Mouse (Mus musculus) liver, postnatal 0 days (tissue): ENCODE measurements around the gene Adamts16. TPM values are rescaled to one million over a fixed set of nuclear protein-coding genes. Genes with fewer than 3 reads are reported as not detected.

Experiments
- ATAC-seq: fragments of 200-750 bp; cut with Nextera tagmentation; 2 replicates; pipeline ENCODE4 v1.8.0; 2017; ENCODE audit warnings: mild to moderate bottlenecking, moderate library complexity
- DNase-seq: peaks from one replicate; pipeline ENCODE4 v3.0.0-alpha.2; 2016
- H3K27ac ChIP-seq: fragments of 300-500 bp; sonication (generic); 2 replicates; pipeline ENCODE4 v1.5.1; 2014; ENCODE audit warnings: antibody characterized with exemption, moderate library complexity, mild to moderate bottlenecking, low read depth
- H3K27me3 ChIP-seq: fragments of 300-500 bp; sonication (generic); 2 replicates; pipeline ENCODE4 v1.6.1; 2014; ENCODE audit warnings: low read length, control low read depth, mixed read lengths; ENCODE audit not compliant: insufficient read depth
- H3K36me3 ChIP-seq: fragments of 300-500 bp; sonication (generic); replicated peaks from 2 replicates; pipeline ENCODE4 v1.6.1; 2014; ENCODE audit warnings: mild to moderate bottlenecking, control low read depth, low read length, moderate library complexity, mixed read lengths; ENCODE audit not compliant: insufficient read depth
- H3K4me1 ChIP-seq: fragments of 300-500 bp; sonication (generic); 2 replicates; pipeline ENCODE4 v1.6.1; 2014; ENCODE audit warnings: antibody characterized with exemption, mild to moderate bottlenecking, control low read depth; ENCODE audit not compliant: insufficient read depth
- H3K4me2 ChIP-seq: fragments of 300-500 bp; sonication (generic); 2 replicates; pipeline ENCODE4 v1.6.1; 2014; ENCODE audit warnings: low read depth, mild to moderate bottlenecking, low read length, moderate library complexity, mixed read lengths
- H3K4me3 ChIP-seq: fragments of 300-500 bp; sonication (generic); 2 replicates; pipeline ENCODE4 v1.5.1; 2014; ENCODE audit warnings: low read depth, low read length
- H3K9ac ChIP-seq: fragments of 300-500 bp; sonication (generic); replicated peaks from 2 replicates; pipeline ENCODE4 v1.6.1; 2014; ENCODE audit warnings: mild to moderate bottlenecking, moderate library complexity
- H3K9me3 ChIP-seq: fragments of 300-500 bp; sonication (generic); 2 replicates; pipeline ENCODE4 v1.6.1; 2016; ENCODE audit warnings: mild to moderate bottlenecking, control low read depth, low read length, mixed read lengths
- CTCF ChIP-seq: sonication (generic); IDR thresholded peaks from 2 replicates; pipeline ENCODE4 v1.5.1; 2016; ENCODE audit warnings: antibody characterized with exemption, low read depth
- EP300 ChIP-seq: IDR thresholded peaks from 2 replicates; pipeline ENCODE4 v1.6.1; 2016; ENCODE audit warnings: antibody characterized with exemption, low read depth, mild to moderate bottlenecking
- WGBS: fragments of 180-500 bp; shearing (Covaris S2); extraction: QIAGEN DNeasy Blood & Tissue Kit; methylation state at CpG from one replicate; pipeline ENCODE4 v1.1.7; 2014; ENCODE audit not compliant: insufficient replicate concordance; 5-methylcytosine and 5-hydroxymethylcytosine counted together
- polyA plus RNA-seq: library from polyadenylated mRNA; unstranded; fragments of >200 nt; fragmentation: Nextera tagmentation; extraction: Ambion mirVana; gene quantifications from 2 replicates; pipeline ENCODE4 v1.2.1, GENCODE M21; 2015

The Adamts16 gene
- polyA plus RNA-seq, 1 experiment from 2014 or later = 0.23 TPM

DNA sequence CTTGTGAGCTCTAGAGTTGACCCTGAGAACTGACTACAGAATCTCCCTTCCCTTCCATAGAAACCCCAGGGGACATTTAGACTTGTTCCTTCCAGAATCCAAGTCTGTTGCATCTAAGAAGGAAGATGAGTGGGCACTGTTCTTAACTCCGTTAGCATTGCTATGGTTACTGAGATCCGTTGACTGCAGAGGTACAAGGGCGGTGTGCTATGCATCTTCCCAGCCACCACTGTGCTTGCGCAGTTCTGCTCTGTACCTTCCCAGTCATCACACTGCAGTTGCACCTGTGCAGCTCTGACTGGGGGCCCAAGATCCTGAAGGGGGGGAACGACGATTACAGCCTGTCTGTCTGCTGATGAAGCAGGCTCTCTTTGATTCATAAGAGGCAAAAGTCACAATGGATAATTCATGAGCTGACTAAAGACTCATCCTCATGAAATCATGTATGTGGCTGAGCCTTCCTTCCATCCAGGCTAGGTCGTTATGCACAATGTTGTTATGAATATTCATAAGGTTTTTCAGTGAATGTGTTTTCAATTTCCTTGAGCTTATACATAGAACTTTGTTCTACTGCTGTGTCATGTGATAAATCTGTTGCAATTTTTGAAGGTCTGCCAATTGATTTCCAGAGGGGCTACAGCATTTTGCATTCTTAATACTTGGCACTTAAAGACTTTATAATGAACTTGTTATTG is 127.4 kb downstream of the Adamts16 start:
- no peak for ATAC-seq
- no peaks in the 10 kb centered on the region for H3K36me3 ChIP-seq
- no peak overlapping the region for H3K4me2 ChIP-seq
- TF ChIP-seq EP300 = no peak
- no peak for TF ChIP-seq CTCF
- DNase-seq = no peak
- no peaks in the 10 kb centered on the region for H3K4me1 ChIP-seq
- no peak overlapping the region for H3K9ac ChIP-seq
- no peaks in the 10 kb centered on the region for H3K27me3 ChIP-seq
- 81% methylated on average over 7 of the region's 7 CpGs for WGBS
- H3K9me3 ChIP-seq = no peaks in the 10 kb centered on the region
- no peak overlapping the region for H3K27ac ChIP-seq
- no peak overlapping the region for H3K4me3 ChIP-seq

DNA sequence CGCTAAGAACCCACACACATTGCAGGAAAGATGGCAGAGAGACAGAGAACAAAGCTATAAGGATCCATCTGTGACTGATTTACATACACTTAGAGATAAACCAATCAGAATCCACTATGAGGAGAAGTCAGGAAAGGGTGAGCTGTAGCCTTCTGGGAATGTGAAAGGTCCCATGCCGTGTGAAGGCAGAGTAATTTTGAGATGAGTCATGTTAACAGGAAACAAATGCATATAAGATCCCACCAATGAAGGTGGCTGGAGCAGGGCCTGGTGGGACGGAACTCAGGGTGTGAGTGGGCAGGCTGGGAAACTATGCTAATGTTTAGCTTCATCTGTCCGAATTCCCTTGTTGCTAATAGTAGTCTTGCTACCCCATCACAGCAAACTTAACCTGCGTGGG is 128.3 kb downstream of the Adamts16 start:
- TF ChIP-seq EP300 (no peak), CTCF (no peak)
- Histone ChIP-seq H3K9ac (no peak overlapping the region), H3K4me1 (no peaks in the 10 kb centered on the region), H3K9me3 (no peaks in the 10 kb centered on the region), H3K27ac (no peak overlapping the region), H3K27me3 (no peaks in the 10 kb centered on the region), H3K4me3 (no peak overlapping the region), H3K4me2 (no peak overlapping the region), H3K36me3 (no peaks in the 10 kb centered on the region)
- DNase-seq = no peak
- WGBS = 72% methylated on average over 5 of the region's 5 CpGs
- ATAC-seq = no peak

DNA sequence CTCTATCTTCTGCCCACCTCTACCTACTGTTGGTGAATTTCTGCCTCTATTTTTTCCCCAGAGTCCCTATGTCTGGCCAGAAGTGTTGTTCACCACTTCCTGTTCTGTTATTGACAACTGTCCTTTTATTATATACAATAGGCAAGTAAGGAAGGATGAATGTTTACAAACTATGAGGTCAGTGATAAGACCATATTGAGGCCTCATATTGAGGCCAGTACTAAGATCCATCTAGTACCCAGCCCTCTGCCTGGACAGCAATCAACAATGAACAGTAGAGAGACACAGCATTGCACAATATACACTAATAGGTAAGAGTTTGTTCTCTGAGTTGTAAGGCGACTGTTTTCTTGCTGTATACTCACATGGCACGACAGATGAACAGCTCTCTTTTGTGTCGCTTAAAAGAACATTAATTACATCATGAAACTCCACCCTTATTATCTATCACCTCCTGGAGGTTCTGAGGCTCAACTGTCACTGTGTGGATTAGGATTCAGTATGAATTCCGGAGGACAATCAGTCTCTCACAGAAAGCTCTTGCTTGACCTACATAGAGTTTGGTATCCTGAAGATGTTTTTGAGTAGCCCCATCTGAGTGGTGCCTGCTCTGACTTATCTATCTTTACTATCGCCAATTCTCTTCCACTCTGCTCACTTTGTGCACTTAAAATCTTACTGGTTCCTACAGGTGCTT is 134.3 kb downstream of the Adamts16 start:
- H3K9me3 ChIP-seq = no peaks in the 10 kb centered on the region
- no peak overlapping the region for H3K4me2 ChIP-seq
- WGBS = 77% methylated on average over 5 of the region's 5 CpGs
- H3K4me3 ChIP-seq = no peak overlapping the region
- DNase-seq (no peak), ATAC-seq (0 out of 2 replicates have a peak, but pooled peaks have one; percentile 35)
- TF ChIP-seq EP300 (no peak), CTCF (no peak)
- no peaks in the 10 kb centered on the region for H3K36me3 ChIP-seq
- H3K9ac ChIP-seq = no peak overlapping the region
- H3K4me1 ChIP-seq = no peaks in the 10 kb centered on the region
- no peak overlapping the region for H3K27ac ChIP-seq
- H3K27me3 ChIP-seq = no peaks in the 10 kb centered on the region

DNA sequence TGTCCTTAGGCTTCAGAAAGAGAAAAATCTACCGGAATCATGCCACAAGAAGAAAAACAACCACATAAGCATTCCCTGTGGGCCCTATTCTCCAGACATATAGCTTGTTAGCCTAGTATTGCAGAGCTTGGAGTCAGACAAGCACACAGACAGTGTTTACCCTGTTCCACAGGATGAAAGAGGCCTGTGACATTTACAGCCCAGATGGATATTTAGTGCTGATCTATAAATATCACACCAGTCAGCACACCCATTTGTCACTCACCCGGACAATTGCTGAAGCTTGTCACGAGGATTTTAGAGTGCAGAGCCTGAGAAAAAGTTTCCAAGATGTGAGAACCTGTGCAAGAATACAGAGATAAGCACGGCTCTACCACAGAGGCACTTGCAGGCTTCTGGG is 138.7 kb downstream of the Adamts16 start:
- Histone ChIP-seq H3K27ac (no peak overlapping the region), H3K27me3 (no peaks in the 10 kb centered on the region), H3K4me3 (no peak overlapping the region), H3K36me3 (no peaks in the 10 kb centered on the region), H3K4me1 (no peaks in the 10 kb centered on the region), H3K9me3 (no peaks in the 10 kb centered on the region), H3K4me2 (no peak overlapping the region), H3K9ac (no peak overlapping the region)
- DNase-seq (no peak), ATAC-seq (no peak)
- 34% methylated on average over 4 of the region's 4 CpGs for WGBS
- TF ChIP-seq EP300 = no peak
- no peak for TF ChIP-seq CTCF

DNA sequence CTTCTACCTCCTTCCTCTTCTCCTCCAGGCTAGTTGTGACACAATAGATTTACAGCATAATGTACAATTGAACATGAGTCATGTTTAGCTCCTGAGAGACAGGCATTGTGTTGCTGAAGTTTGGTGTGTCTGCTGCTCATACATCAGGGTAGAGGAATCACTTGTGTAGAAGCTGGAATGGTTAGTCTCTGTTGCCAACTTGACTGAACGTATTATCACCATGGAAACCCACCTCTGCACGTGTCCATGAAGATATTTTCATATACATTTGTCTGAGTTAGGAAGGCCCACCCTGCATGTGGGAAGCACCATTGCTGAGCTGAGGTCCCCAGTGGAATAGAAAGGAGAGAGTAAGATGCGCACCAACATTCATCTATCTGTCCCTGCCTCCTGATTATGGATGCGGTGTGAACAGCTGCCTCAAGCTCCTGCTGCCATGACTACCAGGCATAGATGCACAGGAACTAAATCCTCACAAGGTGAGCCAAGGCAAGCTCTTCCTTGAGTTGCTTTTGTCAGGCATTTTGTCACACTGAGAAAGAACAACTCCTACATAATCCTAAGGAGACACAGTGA is 142.7 kb downstream of the Adamts16 start:
- no peaks in the 10 kb centered on the region for H3K27me3 ChIP-seq
- no peak for ATAC-seq
- DNase-seq = no peak
- no peak overlapping the region for H3K27ac ChIP-seq
- no peak overlapping the region for H3K4me3 ChIP-seq
- no peak overlapping the region for H3K9ac ChIP-seq
- WGBS = 63% methylated on average over 4 of the region's 4 CpGs
- no peaks in the 10 kb centered on the region for H3K9me3 ChIP-seq
- no peak overlapping the region for H3K4me2 ChIP-seq
- no peak for TF ChIP-seq EP300
- H3K4me1 ChIP-seq = no peaks in the 10 kb centered on the region
- no peaks in the 10 kb centered on the region for H3K36me3 ChIP-seq

DNA sequence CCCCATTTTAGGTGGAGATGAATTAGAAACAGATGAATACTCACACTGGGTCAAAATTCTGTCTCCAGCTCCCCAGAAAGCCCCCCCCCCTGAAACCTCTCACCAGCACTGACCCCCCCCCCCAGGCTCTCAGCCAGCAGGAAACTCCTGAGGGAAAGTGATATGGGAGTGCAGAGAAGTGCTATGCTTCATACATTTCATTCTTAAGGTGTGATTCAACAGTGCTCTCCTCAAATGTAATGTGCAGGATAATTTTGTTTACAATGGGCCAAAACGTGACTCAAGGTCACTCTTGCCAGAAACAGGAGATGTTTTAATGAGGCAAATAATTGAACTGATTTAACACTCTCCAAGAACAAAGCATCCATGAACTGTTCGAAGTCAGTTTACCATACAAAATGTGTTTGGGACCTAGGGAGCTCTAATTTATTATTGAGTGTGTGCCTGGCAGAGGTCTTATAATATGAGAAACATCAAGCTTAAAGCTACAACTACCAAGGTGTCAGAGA is 152.1 kb downstream of the Adamts16 start:
- Histone ChIP-seq H3K4me1 (no peaks in the 10 kb centered on the region), H3K36me3 (no peaks in the 10 kb centered on the region), H3K4me2 (no peak overlapping the region), H3K9me3 (no peaks in the 10 kb centered on the region), H3K27ac (no peak overlapping the region), H3K4me3 (no peak overlapping the region), H3K27me3 (no peaks in the 10 kb centered on the region), H3K9ac (no peak overlapping the region)
- WGBS = 40% methylated on average over 2 of the region's 2 CpGs
- ATAC-seq (no peak), DNase-seq (no peak)
- TF ChIP-seq CTCF (no peak), EP300 (no peak)
